Mouse (Mus musculus) bone marrow, adult 2 months (tissue): Measurements from ENCODE around the gene Sbp.

Source experiments
- CTCF ChIP-seq: fragments of 200-500 bp; IDR thresholded peaks from 2 replicates; pipeline ENCODE4 v1.5.1; 2011; ENCODE audit warnings: low read length, control low read depth; ENCODE audit not compliant: control insufficient read depth, insufficient read depth
- POLR2A ChIP-seq: fragments of 200-500 bp; IDR thresholded peaks from 2 replicates; pipeline ENCODE4 v1.6.1; 2011; ENCODE audit warnings: low read depth, mild to moderate bottlenecking, control low read depth, low read length, borderline replicate concordance; ENCODE audit not compliant: control insufficient read depth

DNA sequence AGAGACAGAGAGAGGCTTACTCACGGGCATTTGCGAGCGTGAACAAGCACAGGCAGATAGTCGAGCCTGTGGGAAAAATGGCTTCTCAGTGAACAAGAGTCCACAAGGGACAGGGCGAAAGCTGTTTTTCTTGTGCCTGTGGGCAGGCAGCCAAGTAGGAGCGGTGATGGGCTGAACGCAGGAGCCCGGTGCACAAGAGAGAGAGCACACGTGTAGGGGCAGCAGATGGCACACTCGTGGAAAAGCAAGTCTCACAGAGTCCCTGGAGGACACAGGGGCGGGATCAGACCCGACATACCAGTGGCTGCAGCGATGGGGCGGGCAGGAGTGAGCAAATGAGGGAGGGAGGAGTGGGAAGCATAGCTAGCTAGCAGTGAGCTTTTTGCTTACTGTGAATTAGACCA is 16.4 kb upstream of the Sbp start:
- no peak for TF ChIP-seq CTCF
- no peak for TF ChIP-seq POLR2A
